Mouse (Mus musculus): Measurements from ENCODE around the gene Capn10. TPM values are rescaled to one million over a fixed set of nuclear protein-coding genes. Genes with fewer than 3 reads are reported as not detected.
"Not testable (repeated sequence)": the region's sequence is repeated elsewhere in the genome, so short reads cannot be mapped to it uniquely, and the experiment has no call there.

Gene Capn10
- polyA plus RNA-seq, 1 experiment from 2014 or later = 21.7 TPM

DNA sequence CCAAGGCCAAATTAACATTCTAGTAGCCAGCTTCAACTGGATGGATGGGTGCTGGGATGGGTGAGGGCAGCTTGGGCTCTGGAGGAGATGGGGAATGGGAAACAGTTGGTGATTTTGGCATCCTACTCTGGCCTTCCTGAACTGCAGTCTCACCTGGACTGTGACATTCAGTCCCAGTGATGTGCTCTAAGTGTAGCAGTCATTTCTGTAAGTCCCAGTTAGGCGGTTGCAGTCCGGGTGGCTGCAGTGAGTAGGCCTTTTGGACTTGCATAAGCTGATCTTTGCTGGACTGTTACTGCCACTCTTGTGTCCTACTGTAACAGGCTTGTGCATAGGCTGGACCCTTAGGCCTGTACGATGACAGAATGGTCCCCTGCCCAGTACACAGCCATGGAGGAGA is 13.8 kb downstream of the Capn10 start:
- Histone ChIP-seq H3K4me3 (no peak overlapping the region), H3K9ac (no peak overlapping the region), H3K4me2 (no peak overlapping the region), H3K36me3 (peaks cover 41% of the 10 kb centered on the region), H3K4me1 (replicated peaks) (no peaks in the 10 kb centered on the region), H3K27me3 (no peaks in the 10 kb centered on the region), H3K9me3 (replicated peaks) (no peaks in the 10 kb centered on the region), H3K27ac (no peak overlapping the region)
- no peak for ATAC-seq (replicated peaks; ENCODE audit: insufficient number of reproducible peaks, insufficient read depth, low FRiP score, low read depth)
- 92% methylated on average over 3 of the region's 3 CpGs for WGBS

- WGBS = 56% methylated on average over 6 of the region's 6 CpGs
- Histone ChIP-seq H3K9ac (no peak overlapping the region), H3K27ac (no peak overlapping the region), H3K27me3 (no peaks in the 10 kb centered on the region), H3K4me3 (no peak overlapping the region), H3K4me2 (no peak overlapping the region), H3K9me3 (replicated peaks) (no peaks in the 10 kb centered on the region), H3K36me3 (peaks cover 32% of the 10 kb centered on the region; the same call in 1 of the 2 replicates), H3K4me1 (replicated peaks) (no peaks in the 10 kb centered on the region)
- no peak for ATAC-seq (replicated peaks; ENCODE audit: insufficient number of reproducible peaks, insufficient read depth, low FRiP score, low read depth)
Observed at GRCm38 (mm10) chr1:92949426-92949825, 15.2 kb downstream of the Capn10 start.

DNA sequence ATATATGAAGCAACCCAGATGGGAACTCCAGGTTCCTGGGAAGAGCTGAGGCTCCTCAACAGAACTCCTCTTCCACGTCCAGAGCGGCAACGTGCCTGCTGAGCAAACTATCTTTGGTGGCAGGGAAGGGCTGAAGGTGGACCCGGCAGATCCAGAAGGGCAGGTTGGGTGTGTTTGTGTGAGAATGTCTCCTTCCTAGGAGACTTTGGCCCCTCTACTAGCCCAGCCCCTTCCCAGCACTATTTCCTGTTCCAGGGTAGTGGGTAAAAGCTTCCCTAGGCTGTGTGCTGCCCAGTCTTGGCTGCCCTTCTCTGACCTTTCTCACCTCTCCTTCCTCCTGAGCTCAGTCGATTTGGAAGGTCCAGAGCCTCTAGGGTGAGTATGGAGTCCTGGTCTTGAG is 16.4 kb downstream of the Capn10 start, which contains the start of gene Gpr35:
Gene Gpr35, plus strand, starts transcription at position 259 of the 400 bp plus-strand sequence.
- H3K27me3 ChIP-seq = no peaks in the 10 kb centered on the region
- peaks cover 21% of the 10 kb centered on the region; the same call in 1 of the 2 replicates for H3K36me3 ChIP-seq
- 77% methylated on average over 5 of the region's 5 CpGs for WGBS
- no peak within 1 kb of the TSS for H3K4me2 ChIP-seq
- no peak within 1 kb of the TSS for H3K4me3 ChIP-seq
- no peak within 1 kb of the TSS for H3K9ac ChIP-seq
- H3K4me1 ChIP-seq (replicated peaks) = no peaks in the 10 kb centered on the region
- H3K9me3 ChIP-seq (replicated peaks) = no peaks in the 10 kb centered on the region
- H3K27ac ChIP-seq = no peak within 1 kb of the TSS
- ATAC-seq (replicated peaks; ENCODE audit: insufficient number of reproducible peaks, insufficient read depth, low FRiP score, low read depth) = no peak

GRCm38 (mm10) chr1:92953641-92954040 is 19.5 kb downstream of the Capn10 start:
- 66% methylated on average over 2 of the region's 2 CpGs for WGBS
- no peak overlapping the region for H3K27ac ChIP-seq
- ATAC-seq (replicated peaks; ENCODE audit: insufficient number of reproducible peaks, insufficient read depth, low FRiP score, low read depth) = no peak
- H3K36me3 ChIP-seq = peaks cover 2% of the 10 kb centered on the region; the same call in 1 of the 2 replicates
- no peaks in the 10 kb centered on the region for H3K9me3 ChIP-seq (replicated peaks)
- H3K4me2 ChIP-seq = no peak overlapping the region
- H3K4me3 ChIP-seq = no peak overlapping the region
- no peak overlapping the region for H3K9ac ChIP-seq
- H3K4me1 ChIP-seq (replicated peaks) = no peaks in the 10 kb centered on the region
- H3K27me3 ChIP-seq = no peaks in the 10 kb centered on the region

GRCm38 (mm10) chr1:92956571-92957335 is 22.6 kb downstream of the Capn10 start:
- not testable (repeated sequence) for H3K9ac ChIP-seq; H3K36me3 ChIP-seq; H3K27me3 ChIP-seq; H3K27ac ChIP-seq; H3K9me3 ChIP-seq (replicated peaks); ATAC-seq (replicated peaks; ENCODE audit: insufficient number of reproducible peaks, insufficient read depth, low FRiP score, low read depth); H3K4me1 ChIP-seq (replicated peaks)
- Histone ChIP-seq H3K4me2 (peak overlapping the region; percentile 53), H3K4me3 (peak overlapping the region; percentile 21)
- WGBS = 4% methylated on average over 11 of the region's 11 CpGs

DNA sequence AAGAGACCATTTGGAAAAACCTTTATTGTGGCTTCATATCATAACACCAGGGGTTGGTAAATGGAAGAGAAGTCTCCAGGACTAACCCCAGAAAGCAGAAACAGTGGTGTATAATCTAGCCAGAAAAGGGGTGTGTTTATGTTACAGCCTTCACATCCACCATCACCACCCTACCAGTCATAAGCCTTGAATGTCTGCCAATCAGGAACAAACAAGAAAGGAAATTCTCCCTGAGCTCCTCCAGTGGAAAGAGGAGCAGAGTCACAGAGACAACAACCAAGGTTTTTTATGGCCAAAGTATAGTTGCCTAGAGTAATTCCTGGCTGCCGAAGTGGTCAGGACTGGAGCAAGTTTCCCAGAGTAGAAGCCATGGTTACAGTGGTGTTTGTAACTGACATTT is 24.8 kb downstream of the Capn10 start:
- no peak for ATAC-seq (replicated peaks; ENCODE audit: insufficient number of reproducible peaks, insufficient read depth, low FRiP score, low read depth)
- Histone ChIP-seq H3K4me3 (no peak overlapping the region), H3K4me1 (replicated peaks) (no peaks in the 10 kb centered on the region), H3K4me2 (no peak overlapping the region), H3K27ac (no peak overlapping the region), H3K9ac (no peak overlapping the region), H3K9me3 (replicated peaks) (no peaks in the 10 kb centered on the region), H3K36me3 (no peaks in the 10 kb centered on the region), H3K27me3 (no peaks in the 10 kb centered on the region)
- WGBS = 81% methylated on average over 1 of the region's 1 CpGs

- not testable (repeated sequence) for H3K9ac ChIP-seq; ATAC-seq (replicated peaks; ENCODE audit: insufficient number of reproducible peaks, insufficient read depth, low FRiP score, low read depth)
Observed at GRCm38 (mm10) chr1:92970791-92971190, 36.6 kb downstream of the Capn10 start.

DNA sequence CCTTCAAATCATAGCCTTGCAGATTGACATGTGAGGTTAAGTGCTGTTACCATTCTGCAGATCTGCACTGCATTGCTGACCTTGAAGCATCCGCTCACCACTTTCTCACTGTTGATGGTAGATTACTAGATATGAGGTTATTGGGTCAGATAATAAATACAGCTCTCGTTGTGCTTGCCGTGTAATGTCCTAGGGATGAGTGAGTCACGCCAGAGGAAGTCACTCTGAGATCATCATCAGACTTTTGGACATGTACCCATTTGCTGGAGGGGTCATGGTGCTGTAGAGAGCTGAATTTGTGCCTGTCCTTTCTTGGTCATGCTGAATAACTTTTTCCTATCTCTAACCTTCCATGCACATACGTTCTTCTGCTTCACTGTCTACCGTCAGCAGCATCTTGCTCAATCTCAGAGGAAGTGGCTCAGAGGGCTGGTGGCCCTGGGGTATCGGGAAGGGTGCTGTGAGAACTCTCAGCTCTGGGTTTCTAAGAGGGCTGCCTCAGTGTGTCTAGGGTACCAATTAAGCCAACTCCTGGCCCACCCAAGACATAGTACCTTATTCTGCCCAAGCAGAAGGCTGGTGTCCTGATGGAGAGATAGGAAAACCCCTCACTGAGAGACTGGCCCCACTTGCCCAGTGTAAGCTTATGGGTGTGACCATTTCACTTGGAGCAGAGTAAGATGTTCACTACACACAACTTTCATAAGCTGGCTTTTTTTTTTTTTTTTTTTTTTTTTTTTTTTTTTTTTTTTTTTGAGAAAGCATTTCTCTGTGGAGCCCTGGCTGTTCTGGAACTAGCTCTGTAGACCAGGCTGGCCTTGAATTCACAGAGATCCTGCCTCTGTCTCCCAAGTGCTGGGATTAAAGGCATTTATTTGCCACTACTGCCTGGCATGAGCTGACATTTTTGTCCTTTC is 38.0 kb downstream of the Capn10 start:
- no peaks in the 10 kb centered on the region for H3K9me3 ChIP-seq (replicated peaks)
- H3K36me3 ChIP-seq = no peaks in the 10 kb centered on the region
- no peaks in the 10 kb centered on the region for H3K27me3 ChIP-seq
- ATAC-seq (replicated peaks; ENCODE audit: insufficient number of reproducible peaks, insufficient read depth, low FRiP score, low read depth) = no peak
- H3K4me2 ChIP-seq = no peak overlapping the region
- peaks cover 25% of the 10 kb centered on the region for H3K4me1 ChIP-seq (replicated peaks)
- H3K4me3 ChIP-seq = no peak overlapping the region
- WGBS = 80% methylated on average over 7 of the region's 7 CpGs
- peak overlapping the region; percentile 56; the same call in 1 of the 2 replicates for H3K27ac ChIP-seq
- H3K9ac ChIP-seq = no peak overlapping the region

More at GRCm38 (mm10) chr1:92970791-92971190, 36.6 kb downstream of the Capn10 start:
- not testable (repeated sequence) for H3K4me2 ChIP-seq; H3K9me3 ChIP-seq (replicated peaks); H3K27me3 ChIP-seq; H3K4me3 ChIP-seq; H3K27ac ChIP-seq; H3K36me3 ChIP-seq
- WGBS = 80% methylated on average over 6 of the region's 6 CpGs
- H3K4me1 ChIP-seq (replicated peaks) = peaks cover 15% of the 10 kb centered on the region

GRCm38 (mm10) chr1:92972854-92973253 is 38.7 kb downstream of the Capn10 start:
- peak; percentile 58; the same call in 1 of the 2 replicates for ATAC-seq (replicated peaks; ENCODE audit: insufficient number of reproducible peaks, insufficient read depth, low FRiP score, low read depth)
- Histone ChIP-seq H3K9ac (no peak overlapping the region), H3K27me3 (0 out of 2 replicates have a peak, but pooled peaks cover 1% of the 10 kb centered on the region), H3K4me1 (replicated peaks) (peaks cover 25% of the 10 kb centered on the region), H3K4me3 (no peak overlapping the region), H3K4me2 (no peak overlapping the region), H3K27ac (peak overlapping the region; percentile 56; the same call in 1 of the 2 replicates), H3K36me3 (no peaks in the 10 kb centered on the region), H3K9me3 (replicated peaks) (no peaks in the 10 kb centered on the region)
- WGBS = 27% methylated on average over 1 of the region's 1 CpGs

GRCm38 (mm10) chr1:92976141-92976566 is 42.0 kb downstream of the Capn10 start:
- H3K4me3 ChIP-seq = no peak overlapping the region
- H3K4me2 ChIP-seq = no peak overlapping the region
- WGBS = 24% methylated on average over 6 of the region's 6 CpGs
- no peaks in the 10 kb centered on the region for H3K9me3 ChIP-seq (replicated peaks)
- peak; percentile 24; the same call in 1 of the 2 replicates for ATAC-seq (replicated peaks; ENCODE audit: insufficient number of reproducible peaks, insufficient read depth, low FRiP score, low read depth)
- H3K4me1 ChIP-seq (replicated peaks) = peaks cover 44% of the 10 kb centered on the region
- H3K36me3 ChIP-seq = no peaks in the 10 kb centered on the region
- H3K27ac ChIP-seq = no peak overlapping the region
- H3K9ac ChIP-seq = no peak overlapping the region
- 0 out of 2 replicates have a peak, but pooled peaks cover 4% of the 10 kb centered on the region for H3K27me3 ChIP-seq

- WGBS = 34% methylated on average over 7 of the region's 7 CpGs
- no peaks in the 10 kb centered on the region for H3K36me3 ChIP-seq
- H3K27ac ChIP-seq = no peak overlapping the region
- H3K4me3 ChIP-seq = no peak overlapping the region
- peaks cover 9% of the 10 kb centered on the region; the same call in 1 of the 2 replicates for H3K27me3 ChIP-seq
- no peak overlapping the region for H3K9ac ChIP-seq
- peak overlapping the region; percentile 26; the same call in 1 of the 2 replicates for H3K4me2 ChIP-seq
- no peak for ATAC-seq (replicated peaks; ENCODE audit: insufficient number of reproducible peaks, insufficient read depth, low FRiP score, low read depth)
- peaks cover 35% of the 10 kb centered on the region for H3K4me1 ChIP-seq (replicated peaks)
- no peaks in the 10 kb centered on the region for H3K9me3 ChIP-seq (replicated peaks)
Observed at GRCm38 (mm10) chr1:92978645-92979044, 44.5 kb downstream of the Capn10 start.

Data from heart, embryonic 15.5 days (tissue).